6 mouse cellular contexts compared by ENCODE assay signal in genomic region chr5:135483865-135484264, GRCm38 (mm10).
DNase-seq lines count a peak whose midpoint lies in the region; ATAC-seq lines count a peak whose summit lies in the region.
"Not testable (repeated sequence)": the region's sequence is repeated elsewhere in the genome, so short reads cannot be mapped to it uniquely, and the experiment has no call there.

No protein-coding gene starts in this region.

- not testable (repeated sequence) for H3K36me3 ChIP-seq in forebrain, embryonic 14.5 days (ENCODE audit: control insufficient read depth, insufficient read depth, low read length); midbrain, embryonic 14.5 days (ENCODE audit: control insufficient read depth, insufficient read depth, low read length)

- WGBS in forebrain, embryonic 14.5 days = 94% methylated on average over 6 of the region's 6 CpGs
- WGBS in midbrain, embryonic 14.5 days = 92% methylated on average over 6 of the region's 6 CpGs

- H3K9ac ChIP-seq in forebrain, embryonic 14.5 days (ENCODE audit: low read length); midbrain, embryonic 14.5 days (replicated peaks; ENCODE audit: low read length): not testable (repeated sequence)

- DNase-seq in 3T3-L1 (ENCODE audit: low read depth, low spot score) (peak; percentile 15), ES-CJ7 (ENCODE audit: low read depth, low spot score) (peak; percentile 33), R1 (ENCODE audit: low read depth, low spot score) (peak; percentile 69)
- peak; percentile 46 to 48 for DNase-seq in B cell, adult 2 months
- peak; percentile 22 for DNase-seq in forebrain, embryonic 14.5 days (ENCODE audit: low spot score)
- DNase-seq in midbrain, embryonic 14.5 days = peak; percentile 27

- H3K27me3 ChIP-seq in forebrain, embryonic 14.5 days (replicated peaks; ENCODE audit: control insufficient read depth, insufficient read depth, low read length); midbrain, embryonic 14.5 days (ENCODE audit: control insufficient read depth, insufficient read depth, low read length): not testable (repeated sequence)

- not testable (repeated sequence) for H3K27ac ChIP-seq in forebrain, embryonic 14.5 days (ENCODE audit: low read depth, low read length); midbrain, embryonic 14.5 days (replicated peaks; ENCODE audit: low read depth, low read length)

- H3K4me2 ChIP-seq in forebrain, embryonic 14.5 days (ENCODE audit: low read length); midbrain, embryonic 14.5 days (ENCODE audit: low read length): not testable (repeated sequence)

- not testable (repeated sequence) for ATAC-seq in forebrain, embryonic 14.5 days; midbrain, embryonic 14.5 days (ENCODE audit: low FRiP score, low TSS enrichment)

- not testable (repeated sequence) for H3K4me3 ChIP-seq in forebrain, embryonic 14.5 days (ENCODE audit: low read depth, low read length); midbrain, embryonic 14.5 days (replicated peaks; ENCODE audit: low read depth, low read length)

- not testable (repeated sequence) for H3K9me3 ChIP-seq in forebrain, embryonic 14.5 days (replicated peaks; ENCODE audit: control insufficient read depth, low read length); midbrain, embryonic 14.5 days (ENCODE audit: control insufficient read depth, low read length)

- not testable (repeated sequence) for H3K4me1 ChIP-seq in forebrain, embryonic 14.5 days (ENCODE audit: control insufficient read depth, insufficient read depth, low read length); midbrain, embryonic 14.5 days (ENCODE audit: control insufficient read depth, insufficient read depth, low read length)

Comparison
In these comparisons a context has a peak if more than half of its experiments do, and no peak if none do; other contexts are left out.
1. DNase-seq: peak in every context shown above with its lines; median percentile 69 in R1; 47 in B cell, adult 2 months; 33 in ES-CJ7; 27 in midbrain, embryonic 14.5 days; 22 in forebrain, embryonic 14.5 days; 15 in 3T3-L1.